Mouse (Mus musculus) embryonic fibroblast, embryonic 13.5 days (primary cell): ENCODE results near the gene Stxbp3.

Experiments used
- CTCF ChIP-seq: IDR thresholded peaks from 2 replicates; pipeline ENCODE4 v1.5.1; 2011; ENCODE audit warnings: mild to moderate bottlenecking, control low read depth, low read length, moderate library complexity, borderline replicate concordance; ENCODE audit not compliant: insufficient read depth
- POLR2A ChIP-seq: IDR thresholded peaks from 2 replicates; pipeline ENCODE4 v1.6.1; 2011; ENCODE audit warnings: low read depth, mild to moderate bottlenecking, control low read depth, low read length, moderate library complexity

DNA sequence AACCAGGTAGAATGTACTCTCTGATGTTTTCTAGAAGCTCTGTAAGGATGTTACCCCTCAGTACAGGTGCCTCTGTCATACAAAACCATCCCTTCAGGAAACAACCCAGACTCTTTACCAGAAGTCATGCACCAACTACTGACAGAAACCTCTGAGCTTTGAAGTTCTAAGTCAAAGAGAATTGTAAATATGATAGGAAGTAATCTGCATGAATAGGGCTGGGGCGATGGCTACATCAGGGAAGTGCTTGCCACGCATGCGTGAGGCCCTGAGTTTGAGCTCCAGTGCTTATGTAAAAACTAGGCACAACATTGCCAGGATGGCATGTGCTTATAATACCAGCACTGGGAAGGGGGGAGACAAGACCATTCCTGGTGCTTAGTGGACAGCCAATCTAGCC, 25.4 kb upstream of the Stxbp3 start:
- TF ChIP-seq CTCF (no peak), POLR2A (no peak)
